Mouse (Mus musculus) lung, embryonic 16.5 days (tissue): Measurements from ENCODE around the gene H2al1b. TPM values are rescaled to one million over a fixed set of nuclear protein-coding genes. Genes with fewer than 3 reads are reported as not detected.
"Not testable (repeated sequence)": the region's sequence is repeated elsewhere in the genome, so short reads cannot be mapped to it uniquely, and the experiment has no call there.

Experiments
- ATAC-seq: fragments of 200-750 bp; cut with Nextera tagmentation; 2 replicates; pipeline ENCODE4 v1.8.0; 2017; ENCODE audit warnings: low read depth, mild to moderate bottlenecking, moderate library complexity
- H3K27ac ChIP-seq: fragments of 300-500 bp; sonication (generic); 2 replicates; pipeline ENCODE4 v1.5.1; 2014; ENCODE audit warnings: mild to moderate bottlenecking, control low read depth, low read length
- H3K27me3 ChIP-seq: fragments of 300-500 bp; sonication (generic); 2 replicates; pipeline ENCODE4 v1.6.1; 2014; ENCODE audit warnings: low read depth, low read length, mixed read lengths; ENCODE audit not compliant: control insufficient read depth, insufficient read depth
- H3K36me3 ChIP-seq: fragments of 300-500 bp; sonication (generic); 2 replicates; pipeline ENCODE4 v1.6.1; 2014; ENCODE audit warnings: low read length; ENCODE audit not compliant: control insufficient read depth, insufficient read depth
- H3K4me1 ChIP-seq: fragments of 300-500 bp; sonication (generic); replicated peaks from 2 replicates; pipeline ENCODE4 v1.6.1; 2014; ENCODE audit warnings: low read length, mixed read lengths; ENCODE audit not compliant: control insufficient read depth, insufficient read depth
- H3K4me2 ChIP-seq: fragments of 300-500 bp; sonication (generic); 2 replicates; pipeline ENCODE4 v1.6.1; 2014; ENCODE audit warnings: low read depth, low read length, control low read depth
- H3K4me3 ChIP-seq: fragments of 300-500 bp; sonication (generic); 2 replicates; pipeline ENCODE4 v1.5.1; 2014; ENCODE audit warnings: mild to moderate bottlenecking, low read length, control low read depth
- H3K9ac ChIP-seq: fragments of 300-500 bp; sonication (generic); 2 replicates; pipeline ENCODE4 v1.6.1; 2014; ENCODE audit warnings: low read length, control low read depth
- H3K9me3 ChIP-seq: fragments of 300-500 bp; sonication (generic); 2 replicates; pipeline ENCODE4 v1.6.1; 2016; ENCODE audit warnings: low read length; ENCODE audit not compliant: control insufficient read depth
- WGBS: fragments of 180-500 bp; shearing (Covaris S2); extraction: QIAGEN DNeasy Blood & Tissue Kit; methylation state at CpG from one replicate; pipeline ENCODE4 v1.1.7; 2014; 5-methylcytosine and 5-hydroxymethylcytosine counted together
- polyA plus RNA-seq: library from polyadenylated mRNA; unstranded; fragments of >200 nt; fragmentation: Nextera tagmentation; extraction: Ambion mirVana; gene quantifications from 2 replicates; pipeline ENCODE4 v1.2.1, GENCODE M21; 2015

H2al1b gene
- polyA plus RNA-seq, 1 experiment from 2014 or later, result not detected

- Histone ChIP-seq H3K4me3 (no peak overlapping the region), H3K27me3 (no peaks in the 10 kb centered on the region; the same call in none of the 2 replicates), H3K4me2 (no peak overlapping the region), H3K4me1 (no peaks in the 10 kb centered on the region), H3K27ac (no peak overlapping the region), H3K36me3 (no peaks in the 10 kb centered on the region), H3K9ac (no peak overlapping the region), H3K9me3 (0 out of 2 replicates have a peak, but pooled peaks cover 3% of the 10 kb centered on the region)
- 73% methylated on average over 2 of the region's 2 CpGs for WGBS
- no peak for ATAC-seq
Observed at GRCm38 (mm10) chrX:11280741-11281140, 21.5 kb upstream of the H2al1b start.

DNA sequence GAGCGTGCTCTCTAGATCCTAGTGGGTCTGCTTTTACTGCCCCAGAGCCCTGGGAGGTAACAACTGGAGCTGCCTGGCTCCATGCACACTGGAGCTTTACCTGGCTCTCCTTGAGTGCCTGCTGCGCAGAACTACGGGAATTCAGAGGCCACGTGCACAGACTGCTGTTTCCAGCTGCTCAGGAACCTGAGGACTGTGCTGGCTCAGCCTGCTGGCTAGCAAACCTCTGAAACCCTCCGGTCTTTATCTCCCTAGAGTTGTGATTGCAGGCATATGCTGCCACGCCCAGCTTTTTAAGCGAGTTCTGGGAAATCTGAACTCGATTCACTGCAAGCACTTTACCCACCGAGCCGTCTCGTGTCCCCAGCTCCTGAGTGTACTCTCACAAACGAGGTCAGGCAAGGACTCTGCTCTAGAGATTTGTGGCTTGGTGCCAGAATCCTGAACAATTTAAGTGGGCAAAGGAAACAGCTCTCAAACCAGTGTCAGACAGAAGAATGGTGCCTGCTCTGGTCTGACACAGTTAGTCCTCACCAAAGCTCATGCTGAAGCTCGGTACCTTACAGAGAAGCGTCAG lies 13.8 kb upstream of the H2al1b start:
- WGBS, result 45% methylated on average over 14 of the region's 14 CpGs
- ATAC-seq, result peak; percentile 68
- Histone ChIP-seq H3K9me3 (no peaks in the 10 kb centered on the region), H3K4me2 (no peak overlapping the region), H3K4me1 (no peaks in the 10 kb centered on the region), H3K9ac (no peak overlapping the region), H3K27me3 (no peaks in the 10 kb centered on the region; the same call in 1 of the 2 replicates), H3K36me3 (no peaks in the 10 kb centered on the region), H3K27ac (no peak overlapping the region), H3K4me3 (no peak overlapping the region)

DNA sequence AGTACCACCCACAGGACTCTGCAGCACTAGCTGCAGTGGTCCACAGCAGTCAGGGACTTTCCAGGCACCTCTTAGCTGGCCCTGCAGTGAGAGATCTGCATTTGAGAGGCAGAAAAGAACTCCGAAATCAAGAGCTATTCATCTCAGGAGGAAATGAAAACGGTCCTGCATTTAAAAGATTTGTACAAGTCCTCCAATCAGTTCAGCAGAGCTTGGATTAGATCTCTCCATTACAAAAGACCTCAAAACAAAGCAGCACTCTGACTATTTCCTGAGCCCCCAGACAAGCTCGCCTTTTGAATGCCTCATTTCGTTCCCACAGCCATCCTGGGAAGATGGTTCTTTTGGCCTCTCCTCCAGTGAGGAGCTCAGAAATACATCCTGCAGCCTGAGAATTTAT lies 13.0 kb upstream of the H2al1b start:
- H3K36me3 ChIP-seq, result no peaks in the 10 kb centered on the region
- H3K4me3 ChIP-seq, result no peak overlapping the region
- H3K27ac ChIP-seq, result no peak overlapping the region
- no peaks in the 10 kb centered on the region for H3K4me1 ChIP-seq
- 76% methylated on average over 4 of the region's 4 CpGs for WGBS
- no peaks in the 10 kb centered on the region; the same call in 1 of the 2 replicates for H3K27me3 ChIP-seq
- no peak overlapping the region for H3K9ac ChIP-seq
- no peak overlapping the region for H3K4me2 ChIP-seq
- no peak for ATAC-seq
- no peaks in the 10 kb centered on the region for H3K9me3 ChIP-seq

DNA sequence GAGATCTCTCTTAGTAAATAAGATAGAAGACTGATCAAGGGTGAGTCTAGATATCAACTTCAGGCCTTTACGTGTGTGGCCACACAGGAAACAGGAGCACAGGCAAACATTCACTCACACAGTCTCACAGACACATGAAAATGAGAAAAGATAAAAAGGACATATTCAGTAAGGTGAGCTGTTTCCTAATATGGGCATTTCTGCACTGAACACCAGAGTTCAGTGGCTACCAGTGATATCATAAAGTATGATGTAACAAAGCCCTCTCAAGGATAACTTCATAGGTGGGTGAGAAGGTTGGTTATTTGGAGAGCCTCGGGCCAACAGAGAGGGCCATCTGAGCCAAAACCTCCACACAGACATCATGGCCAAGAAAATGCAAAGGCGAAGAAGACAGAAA lies 3.3 kb upstream of the H2al1b start, which contains the start of gene H2al1a:
Gene H2al1a (plus strand): TSS at position 301 of the 400 bp plus-strand sequence.
- not testable (repeated sequence) for H3K9me3 ChIP-seq, H3K4me2 ChIP-seq, H3K9ac ChIP-seq, H3K36me3 ChIP-seq, H3K27ac ChIP-seq, H3K27me3 ChIP-seq, H3K4me3 ChIP-seq, ATAC-seq, H3K4me1 ChIP-seq
- WGBS, result no CpG with 5 or more reads among the region's 3 CpGs

- not testable (repeated sequence) for ATAC-seq, H3K4me2 ChIP-seq, H3K4me3 ChIP-seq, H3K9me3 ChIP-seq, H3K9ac ChIP-seq, H3K27ac ChIP-seq, H3K36me3 ChIP-seq, H3K27me3 ChIP-seq, H3K4me1 ChIP-seq
- WGBS, result 69% methylated on average over 1 of the region's 6 CpGs
Observed at GRCm38 (mm10) chrX:11305355-11305754, 3.1 kb downstream of the H2al1b start, which contains the start of gene H2al1c. Gene H2al1c (plus strand): TSS chrX:11305655.

DNA sequence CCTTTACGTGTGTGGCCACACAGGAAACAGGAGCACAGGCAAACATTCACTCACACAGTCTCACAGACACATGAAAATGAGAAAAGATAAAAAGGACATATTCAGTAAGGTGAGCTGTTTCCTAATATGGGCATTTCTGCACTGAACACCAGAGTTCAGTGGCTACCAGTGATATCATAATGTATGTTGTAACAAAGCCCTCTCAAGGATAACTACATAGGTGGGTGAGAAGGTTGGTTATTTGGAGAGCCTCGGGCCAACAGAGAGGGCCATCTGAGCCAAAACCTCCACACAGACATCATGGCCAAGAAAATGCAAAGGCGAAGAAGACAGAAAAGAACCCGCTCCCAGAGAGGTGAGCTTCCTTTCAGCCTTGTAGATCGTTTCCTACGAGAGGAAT lies 6.3 kb downstream of the H2al1b start, which contains the start of gene H2al1d:
Gene H2al1d (plus strand): TSS at position 301 of the 400 bp plus-strand sequence.
- H3K27me3 ChIP-seq, H3K9me3 ChIP-seq, H3K27ac ChIP-seq, H3K4me1 ChIP-seq, ATAC-seq, H3K9ac ChIP-seq, H3K4me3 ChIP-seq, H3K4me2 ChIP-seq, H3K36me3 ChIP-seq: not testable (repeated sequence)
- whole genome bisulfite sequencing, result no CpG with 5 or more reads among the region's 6 CpGs

DNA sequence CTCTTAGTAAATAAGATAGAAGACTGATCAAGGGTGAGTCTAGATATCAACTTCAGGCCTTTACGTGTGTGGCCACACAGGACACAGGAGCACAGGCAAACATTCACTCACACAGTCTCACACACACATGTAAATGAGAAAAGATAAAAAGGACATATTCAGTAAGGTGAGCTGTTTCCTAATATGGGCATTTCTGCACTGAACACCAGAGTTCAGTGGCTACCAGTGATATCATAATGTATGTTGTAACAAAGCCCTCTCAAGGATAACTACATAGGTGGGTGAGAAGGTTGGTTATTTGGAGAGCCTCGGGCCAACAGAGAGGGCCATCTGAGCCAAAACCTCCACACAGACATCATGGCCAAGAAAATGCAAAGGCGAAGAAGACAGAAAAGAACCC lies 9.4 kb downstream of the H2al1b start, which contains the start of gene H2al1e:
Gene H2al1e (plus strand): TSS at position 301 of the 400 bp plus-strand sequence.
- not testable (repeated sequence) for H3K27me3 ChIP-seq, H3K4me3 ChIP-seq, ATAC-seq, H3K36me3 ChIP-seq, H3K27ac ChIP-seq, H3K4me1 ChIP-seq, H3K9me3 ChIP-seq, H3K9ac ChIP-seq, H3K4me2 ChIP-seq
- no CpG with 5 or more reads among the region's 3 CpGs for WGBS

DNA sequence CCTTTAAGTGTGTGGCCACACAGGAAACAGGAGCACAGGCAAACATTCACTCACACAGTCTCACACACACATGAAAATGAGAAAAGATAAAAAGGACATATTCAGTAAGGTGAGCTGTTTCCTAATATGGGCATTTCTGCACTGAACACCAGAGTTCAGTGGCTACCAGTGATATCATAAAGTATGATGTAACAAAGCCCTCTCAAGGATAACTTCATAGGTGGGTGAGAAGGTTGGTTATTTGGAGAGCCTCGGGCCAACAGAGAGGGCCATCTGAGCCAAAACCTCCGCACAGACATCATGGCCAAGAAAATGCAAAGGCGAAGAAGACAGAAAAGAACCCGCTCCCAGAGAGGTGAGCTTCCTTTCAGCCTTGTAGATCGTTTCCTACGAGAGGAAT lies 12.6 kb downstream of the H2al1b start, which contains the start of gene H2al1f:
Gene H2al1f (plus strand): TSS at position 301 of the 400 bp plus-strand sequence.
- not testable (repeated sequence) for ATAC-seq, H3K4me1 ChIP-seq, H3K4me2 ChIP-seq, H3K27me3 ChIP-seq, H3K9ac ChIP-seq, H3K36me3 ChIP-seq, H3K9me3 ChIP-seq, H3K27ac ChIP-seq, H3K4me3 ChIP-seq
- WGBS, result no CpG with 5 or more reads among the region's 6 CpGs

DNA sequence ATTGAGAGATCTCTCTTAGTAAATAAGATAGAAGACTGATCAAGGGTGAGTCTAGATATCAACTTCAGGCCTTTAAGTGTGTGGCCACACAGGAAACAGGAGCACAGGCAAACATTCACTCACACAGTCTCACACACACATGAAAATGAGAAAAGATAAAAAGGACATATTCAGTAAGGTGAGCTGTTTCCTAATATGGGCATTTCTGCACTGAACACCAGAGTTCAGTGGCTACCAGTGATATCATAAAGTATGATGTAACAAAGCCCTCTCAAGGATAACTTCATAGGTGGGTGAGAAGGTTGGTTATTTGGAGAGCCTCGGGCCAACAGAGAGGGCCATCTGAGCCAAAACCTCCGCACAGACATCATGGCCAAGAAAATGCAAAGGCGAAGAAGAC lies 15.7 kb downstream of the H2al1b start, which contains the start of gene H2al1g:
Gene H2al1g (plus strand): TSS at position 301 of the 400 bp plus-strand sequence.
- WGBS, result no CpG with 5 or more reads among the region's 3 CpGs
- H3K27ac ChIP-seq, H3K9me3 ChIP-seq, H3K36me3 ChIP-seq, H3K27me3 ChIP-seq, H3K4me3 ChIP-seq, H3K4me2 ChIP-seq, H3K9ac ChIP-seq, ATAC-seq, H3K4me1 ChIP-seq: not testable (repeated sequence)
